Mouse (Mus musculus): ENCODE measurements at regions not wholly inside any gene's neighbourhood (a gene's known extent, or its start where the extent isn't known, plus 50 kb on each side); places are given as distances from the start of the nearest gene placed in this dataset.

- H3K4me1 ChIP-seq (ENCODE audit: control insufficient read depth, insufficient read depth, low read length): no peaks in the 10 kb centered on the region
- 51% methylated on average over 1 of the region's 1 CpGs for WGBS
These were observed 121.7 kb upstream of the Prep start for GRCm38 (mm10) chr10:44945205-44945725.

GRCm38 (mm10) chr10:44939403-44939802 lies 127.6 kb upstream of the Prep start:
- no peaks in the 10 kb centered on the region for H3K4me1 ChIP-seq (ENCODE audit: control insufficient read depth, insufficient read depth, low read length)
- TF ChIP-seq POLR2A (IDR thresholded peaks at IDR 0.05; ENCODE audit: low read depth, low read length): no peak
- TF ChIP-seq CTCF (conservative IDR thresholded peaks at IDR 0.05; ENCODE audit: insufficient read depth, insufficient read length, low read depth, low read length): no peak
- DNase-seq: no peak
- no peaks in the 10 kb centered on the region for H3K36me3 ChIP-seq (ENCODE audit: control insufficient read depth, insufficient read depth, low read length)
- no peak overlapping the region for H3K27ac ChIP-seq (ENCODE audit: insufficient read depth, low read depth, low read length)
- no peak overlapping the region for H3K4me3 ChIP-seq (ENCODE audit: insufficient read depth, low read depth, low read length)
- H3K27me3 ChIP-seq (replicated peaks; ENCODE audit: control insufficient read depth, insufficient read depth, low read length): no peaks in the 10 kb centered on the region
- 73% methylated on average over 1 of the region's 1 CpGs for WGBS

More at GRCm38 (mm10) chr10:44945205-44945725, 121.7 kb upstream of the Prep start:
- Histone ChIP-seq H3K36me3 (ENCODE audit: control insufficient read depth, insufficient read depth, low read length) (no peaks in the 10 kb centered on the region), H3K27me3 (replicated peaks; ENCODE audit: control insufficient read depth, insufficient read depth, low read length) (no peaks in the 10 kb centered on the region), H3K27ac (ENCODE audit: insufficient read depth, low read depth, low read length) (no peak overlapping the region), H3K4me3 (ENCODE audit: insufficient read depth, low read depth, low read length) (no peak overlapping the region)
- no peak for TF ChIP-seq POLR2A (IDR thresholded peaks at IDR 0.05; ENCODE audit: low read depth, low read length)
- no peak for TF ChIP-seq CTCF (conservative IDR thresholded peaks at IDR 0.05; ENCODE audit: insufficient read depth, insufficient read length, low read depth, low read length)
- DNase-seq: no peak

GRCm38 (mm10) chr10:44936976-44937500 lies 130.0 kb upstream of the Prep start:
- Histone ChIP-seq H3K4me3 (ENCODE audit: insufficient read depth, low read depth, low read length) (no peak overlapping the region), H3K4me1 (ENCODE audit: control insufficient read depth, insufficient read depth, low read length) (no peaks in the 10 kb centered on the region), H3K27me3 (replicated peaks; ENCODE audit: control insufficient read depth, insufficient read depth, low read length) (no peaks in the 10 kb centered on the region), H3K27ac (ENCODE audit: insufficient read depth, low read depth, low read length) (no peak overlapping the region), H3K36me3 (ENCODE audit: control insufficient read depth, insufficient read depth, low read length) (no peaks in the 10 kb centered on the region)
- no peak for DNase-seq
- TF ChIP-seq CTCF (conservative IDR thresholded peaks at IDR 0.05; ENCODE audit: insufficient read depth, insufficient read length, low read depth, low read length) (no peak), POLR2A (IDR thresholded peaks at IDR 0.05; ENCODE audit: low read depth, low read length) (no peak)
- WGBS: 89% methylated on average over 5 of the region's 5 CpGs

GRCm38 (mm10) chr10:44930796-44931195 lies 136.2 kb upstream of the Prep start:
- no peaks in the 10 kb centered on the region for H3K4me1 ChIP-seq (ENCODE audit: control insufficient read depth, insufficient read depth, low read length)
- no peak overlapping the region for H3K4me3 ChIP-seq (ENCODE audit: insufficient read depth, low read depth, low read length)
- DNase-seq: no peak
- H3K36me3 ChIP-seq (ENCODE audit: control insufficient read depth, insufficient read depth, low read length): no peaks in the 10 kb centered on the region
- H3K27ac ChIP-seq (ENCODE audit: insufficient read depth, low read depth, low read length): no peak overlapping the region
- no peaks in the 10 kb centered on the region for H3K27me3 ChIP-seq (replicated peaks; ENCODE audit: control insufficient read depth, insufficient read depth, low read length)
- WGBS: 88% methylated on average over 2 of the region's 2 CpGs
- TF ChIP-seq CTCF (conservative IDR thresholded peaks at IDR 0.05; ENCODE audit: insufficient read depth, insufficient read length, low read depth, low read length) (no peak), POLR2A (IDR thresholded peaks at IDR 0.05; ENCODE audit: low read depth, low read length) (no peak)

GRCm38 (mm10) chr10:44913751-44914388 lies 153.1 kb upstream of the Prep start:
- Histone ChIP-seq H3K27ac (ENCODE audit: insufficient read depth, low read depth, low read length) (no peak overlapping the region), H3K4me1 (ENCODE audit: control insufficient read depth, insufficient read depth, low read length) (no peaks in the 10 kb centered on the region), H3K27me3 (replicated peaks; ENCODE audit: control insufficient read depth, insufficient read depth, low read length) (no peaks in the 10 kb centered on the region), H3K4me3 (ENCODE audit: insufficient read depth, low read depth, low read length) (no peak overlapping the region), H3K36me3 (ENCODE audit: control insufficient read depth, insufficient read depth, low read length) (no peaks in the 10 kb centered on the region)
- TF ChIP-seq CTCF (conservative IDR thresholded peaks at IDR 0.05; ENCODE audit: insufficient read depth, insufficient read length, low read depth, low read length): no peak
- TF ChIP-seq POLR2A (IDR thresholded peaks at IDR 0.05; ENCODE audit: low read depth, low read length): no peak
- DNase-seq: no peak
- WGBS: 43% methylated on average over 8 of the region's 8 CpGs

GRCm38 (mm10) chr10:44904520-44904919 lies 162.5 kb upstream of the Prep start:
- H3K4me1 ChIP-seq (ENCODE audit: control insufficient read depth, insufficient read depth, low read length): no peaks in the 10 kb centered on the region
- DNase-seq: no peak
- WGBS: 98% methylated on average over 4 of the region's 4 CpGs
- no peaks in the 10 kb centered on the region for H3K36me3 ChIP-seq (ENCODE audit: control insufficient read depth, insufficient read depth, low read length)
- no peak overlapping the region for H3K27ac ChIP-seq (ENCODE audit: insufficient read depth, low read depth, low read length)
- no peak overlapping the region for H3K4me3 ChIP-seq (ENCODE audit: insufficient read depth, low read depth, low read length)
- no peaks in the 10 kb centered on the region for H3K27me3 ChIP-seq (replicated peaks; ENCODE audit: control insufficient read depth, insufficient read depth, low read length)
- TF ChIP-seq CTCF (conservative IDR thresholded peaks at IDR 0.05; ENCODE audit: insufficient read depth, insufficient read length, low read depth, low read length) (no peak), POLR2A (IDR thresholded peaks at IDR 0.05; ENCODE audit: low read depth, low read length) (no peak)

GRCm38 (mm10) chr10:44901203-44901602 lies 165.8 kb upstream of the Prep start:
- TF ChIP-seq CTCF (conservative IDR thresholded peaks at IDR 0.05; ENCODE audit: insufficient read depth, insufficient read length, low read depth, low read length): no peak
- TF ChIP-seq POLR2A (IDR thresholded peaks at IDR 0.05; ENCODE audit: low read depth, low read length): no peak
- Histone ChIP-seq H3K27me3 (replicated peaks; ENCODE audit: control insufficient read depth, insufficient read depth, low read length) (no peaks in the 10 kb centered on the region), H3K27ac (ENCODE audit: insufficient read depth, low read depth, low read length) (no peak overlapping the region), H3K4me1 (ENCODE audit: control insufficient read depth, insufficient read depth, low read length) (no peaks in the 10 kb centered on the region), H3K36me3 (ENCODE audit: control insufficient read depth, insufficient read depth, low read length) (no peaks in the 10 kb centered on the region), H3K4me3 (ENCODE audit: insufficient read depth, low read depth, low read length) (no peak overlapping the region)
- no peak for DNase-seq
- WGBS: 31% methylated on average over 2 of the region's 2 CpGs

Measured in kidney, adult 2 months (tissue).